Mouse (Mus musculus): Measurements from ENCODE around the gene Gpsm3. TPM values are rescaled to one million over a fixed set of nuclear protein-coding genes. Genes with fewer than 3 reads are reported as not detected.
"Not testable (repeated sequence)": the region's sequence is repeated elsewhere in the genome, so short reads cannot be mapped to it uniquely, and the experiment has no call there.

Gene Gpsm3
- 8.1 and 8.4 TPM in 2 replicates for polyA plus RNA-seq (2016; fragmentation: Nextera tagmentation; extraction: Ambion mirVana)

GRCm38 (mm10) chr17:34589681-34590101 lies at the start of gene Gpsm3:
Gene Gpsm3, plus strand, starts transcription at chr17:34589806.
- H3K4me1 ChIP-seq (replicated peaks): peaks cover 96% of the 10 kb centered on the region
- H3K4me3 ChIP-seq: peak within 1 kb of the TSS; percentile 87
- WGBS: 19% methylated on average over 7 of the region's 7 CpGs
- H3K36me3 ChIP-seq: peaks cover 11% of the 10 kb centered on the region
- H3K27me3 ChIP-seq (ENCODE audit: insufficient read depth, poor library complexity, severe bottlenecking): no peaks in the 10 kb centered on the region
- no peaks in the 10 kb centered on the region for H3K9me3 ChIP-seq
- H3K27ac ChIP-seq: peak within 1 kb of the TSS; percentile 99
- no peak for DNase-seq (ENCODE audit: low spot score)

DNA sequence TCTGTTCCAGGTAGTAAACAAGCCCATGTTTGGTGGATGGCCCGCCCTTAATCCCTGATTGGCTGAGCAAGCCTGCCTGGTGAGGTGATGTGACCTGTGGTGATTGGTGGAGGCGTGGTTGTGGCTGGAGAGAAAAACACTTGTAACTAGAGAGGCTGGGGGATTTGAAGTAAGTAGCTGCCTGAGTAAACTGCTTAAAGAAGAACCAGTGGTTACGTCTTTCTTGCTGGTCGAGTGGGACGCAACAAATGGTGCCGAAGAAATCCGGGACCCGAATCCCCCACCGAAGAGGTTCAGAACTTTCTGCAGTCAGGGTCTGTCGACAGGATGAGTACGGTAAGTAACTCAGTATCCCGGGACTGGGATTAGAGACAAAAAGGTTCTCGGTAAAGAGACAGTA lies 46.0 kb upstream of the Gpsm3 start:
- 94% methylated on average over 13 of the region's 13 CpGs for WGBS
- not testable (repeated sequence) for H3K27me3 ChIP-seq (ENCODE audit: insufficient read depth, poor library complexity, severe bottlenecking); H3K4me1 ChIP-seq (replicated peaks); H3K27ac ChIP-seq; DNase-seq (ENCODE audit: low spot score); H3K9me3 ChIP-seq; H3K4me3 ChIP-seq; H3K36me3 ChIP-seq

DNA sequence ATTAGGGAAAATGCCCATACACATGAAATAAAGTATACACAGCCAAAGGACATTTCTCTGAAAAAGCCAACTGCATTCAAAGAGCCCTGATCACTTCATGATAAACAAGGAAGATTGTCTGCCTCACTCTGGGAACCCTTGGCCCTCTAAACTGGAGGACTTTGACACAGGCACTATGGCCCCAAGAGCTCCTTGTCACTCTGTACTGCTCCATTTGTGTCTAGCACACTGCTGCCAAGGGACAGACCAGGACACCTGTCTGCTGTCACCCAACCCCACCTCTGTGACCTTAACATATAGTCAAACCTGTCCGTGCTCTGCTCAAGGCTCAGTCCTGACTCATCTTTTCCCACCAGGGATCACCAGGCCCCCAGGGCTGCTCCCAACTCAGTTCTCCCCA lies 42.8 kb upstream of the Gpsm3 start:
- H3K9me3 ChIP-seq: no peaks in the 10 kb centered on the region

GRCm38 (mm10) chr17:34547601-34548000 lies 42.0 kb upstream of the Gpsm3 start:
- H3K27me3 ChIP-seq (ENCODE audit: insufficient read depth, poor library complexity, severe bottlenecking): no peaks in the 10 kb centered on the region
- WGBS: 95% methylated on average over 4 of the region's 4 CpGs
- H3K9me3 ChIP-seq: no peaks in the 10 kb centered on the region
- no peak overlapping the region for H3K4me3 ChIP-seq
- no peak for DNase-seq (ENCODE audit: low spot score)
- no peaks in the 10 kb centered on the region for H3K4me1 ChIP-seq (replicated peaks)
- no peak overlapping the region for H3K27ac ChIP-seq
- no peaks in the 10 kb centered on the region for H3K36me3 ChIP-seq

More for the DNA sequence above, 42.8 kb upstream of the Gpsm3 start:
- Histone ChIP-seq H3K27ac (no peak overlapping the region), H3K4me1 (replicated peaks) (no peaks in the 10 kb centered on the region), H3K4me3 (no peak overlapping the region), H3K27me3 (ENCODE audit: insufficient read depth, poor library complexity, severe bottlenecking) (no peaks in the 10 kb centered on the region), H3K36me3 (no peaks in the 10 kb centered on the region)
- no peak for DNase-seq (ENCODE audit: low spot score)
- 91% methylated on average over 1 of the region's 1 CpGs for WGBS

DNA sequence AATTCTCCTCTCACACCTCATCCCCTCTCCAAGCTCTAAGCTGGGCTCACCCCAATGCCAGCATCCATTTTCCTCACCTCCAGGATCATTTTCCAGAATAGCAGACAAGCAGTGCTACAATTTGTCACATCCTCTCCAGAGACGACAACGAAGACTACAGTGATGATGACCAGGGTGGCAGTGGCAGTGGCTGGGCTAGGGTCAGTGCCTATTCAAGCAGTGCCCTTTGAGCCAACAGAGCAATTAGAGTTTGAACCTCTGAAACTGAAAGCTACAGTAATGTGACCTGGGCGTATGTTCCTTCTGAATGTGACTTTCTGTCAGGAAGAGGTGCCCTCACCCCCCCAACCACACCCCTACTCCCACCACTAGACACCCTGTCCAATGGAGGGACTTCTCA lies 40.5 kb upstream of the Gpsm3 start:
- H3K27ac ChIP-seq: no peak overlapping the region
- 90% methylated on average over 3 of the region's 3 CpGs for WGBS
- no peaks in the 10 kb centered on the region for H3K9me3 ChIP-seq

DNA sequence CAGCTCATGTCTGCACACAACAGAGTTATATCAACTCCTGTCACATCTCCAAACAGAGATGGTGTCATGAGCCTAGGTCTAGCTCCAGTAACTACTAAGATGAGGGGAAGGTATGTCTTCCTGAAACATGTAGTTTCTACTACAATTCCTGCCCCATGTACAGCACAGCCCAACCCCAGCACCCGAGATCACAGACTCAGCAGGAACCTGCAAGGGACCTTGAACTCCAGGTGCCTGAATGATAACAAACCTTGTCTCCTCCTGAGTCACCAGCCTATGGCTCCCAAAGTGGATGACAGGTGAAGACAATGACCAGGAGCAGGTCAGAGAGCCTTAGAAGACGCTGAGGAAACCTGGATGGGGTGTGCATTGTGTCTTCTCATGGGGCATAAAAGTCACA lies 39.8 kb upstream of the Gpsm3 start:
- H3K4me1 ChIP-seq (replicated peaks): no peaks in the 10 kb centered on the region
- no peak overlapping the region for H3K27ac ChIP-seq
- DNase-seq (ENCODE audit: low spot score): no peak
- H3K36me3 ChIP-seq: no peaks in the 10 kb centered on the region
- no peak overlapping the region for H3K4me3 ChIP-seq
- 81% methylated on average over 2 of the region's 2 CpGs for WGBS
- H3K27me3 ChIP-seq (ENCODE audit: insufficient read depth, poor library complexity, severe bottlenecking): no peaks in the 10 kb centered on the region
- H3K9me3 ChIP-seq: no peaks in the 10 kb centered on the region

More for the DNA sequence above, 40.5 kb upstream of the Gpsm3 start:
- no peak overlapping the region for H3K4me3 ChIP-seq
- H3K36me3 ChIP-seq: no peaks in the 10 kb centered on the region
- no peaks in the 10 kb centered on the region for H3K4me1 ChIP-seq (replicated peaks)
- H3K27me3 ChIP-seq (ENCODE audit: insufficient read depth, poor library complexity, severe bottlenecking): no peaks in the 10 kb centered on the region
- no peak for DNase-seq (ENCODE audit: low spot score)

DNA sequence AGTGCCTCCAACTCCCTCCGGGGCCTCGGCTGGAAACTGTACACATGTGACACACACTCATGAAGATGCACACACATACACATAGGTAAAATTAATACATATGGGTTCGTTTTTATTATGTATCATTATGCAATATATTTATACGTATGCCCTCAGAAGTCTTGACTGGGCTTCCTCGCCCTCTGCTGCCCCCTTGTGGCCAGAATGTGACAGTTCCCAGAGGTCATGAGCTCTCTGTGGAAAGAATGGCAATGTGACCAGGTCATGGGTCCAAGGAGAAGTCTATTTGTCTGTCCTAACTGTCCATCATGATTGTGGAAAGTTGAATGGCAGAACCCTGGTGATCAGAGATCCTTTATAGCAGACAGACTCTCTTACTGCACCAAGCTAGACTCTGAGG lies 34.1 kb upstream of the Gpsm3 start:
- Histone ChIP-seq H3K4me1 (replicated peaks) (no peaks in the 10 kb centered on the region), H3K4me3 (no peak overlapping the region), H3K27ac (no peak overlapping the region), H3K36me3 (no peaks in the 10 kb centered on the region), H3K9me3 (no peaks in the 10 kb centered on the region), H3K27me3 (ENCODE audit: insufficient read depth, poor library complexity, severe bottlenecking) (no peaks in the 10 kb centered on the region)
- peak; percentile 78 for DNase-seq (ENCODE audit: low spot score)
- WGBS: 25% methylated on average over 5 of the region's 5 CpGs

DNA sequence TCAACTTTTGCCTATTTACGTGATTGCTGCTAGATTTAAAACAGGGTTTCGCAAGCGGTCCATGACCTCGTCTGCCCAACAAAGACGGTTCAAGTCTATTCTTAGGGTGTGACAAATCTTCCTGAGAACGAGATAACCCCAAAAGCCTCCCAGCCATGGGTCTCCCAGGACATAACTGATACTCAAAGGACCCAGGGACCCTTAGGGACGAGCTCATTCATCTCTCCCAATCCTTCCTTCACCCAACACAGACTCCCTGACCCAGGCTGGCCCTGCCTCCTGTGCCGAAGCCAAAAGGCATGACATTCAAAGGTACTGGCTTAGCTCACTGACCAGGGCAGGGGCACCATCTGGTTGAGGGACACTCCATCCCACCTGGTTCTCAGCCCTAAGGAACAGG lies 33.2 kb upstream of the Gpsm3 start:
- H3K4me1 ChIP-seq (replicated peaks): peaks cover 5% of the 10 kb centered on the region; the same call in 1 of the 2 replicates
- H3K27me3 ChIP-seq (ENCODE audit: insufficient read depth, poor library complexity, severe bottlenecking): no peaks in the 10 kb centered on the region
- no peaks in the 10 kb centered on the region for H3K9me3 ChIP-seq
- no peaks in the 10 kb centered on the region for H3K36me3 ChIP-seq
- WGBS: 88% methylated on average over 8 of the region's 8 CpGs
- H3K27ac ChIP-seq: no peak overlapping the region
- no peak for DNase-seq (ENCODE audit: low spot score)
- no peak overlapping the region for H3K4me3 ChIP-seq

- no peak overlapping the region for H3K27ac ChIP-seq
- H3K4me1 ChIP-seq (replicated peaks): peaks cover 6% of the 10 kb centered on the region; the same call in 1 of the 2 replicates
- no peak for DNase-seq (ENCODE audit: low spot score)
- H3K36me3 ChIP-seq: no peaks in the 10 kb centered on the region
- no peaks in the 10 kb centered on the region for H3K9me3 ChIP-seq
- WGBS: 80% methylated on average over 11 of the region's 11 CpGs
- no peaks in the 10 kb centered on the region for H3K27me3 ChIP-seq (ENCODE audit: insufficient read depth, poor library complexity, severe bottlenecking)
- no peak overlapping the region for H3K4me3 ChIP-seq
Observed at GRCm38 (mm10) chr17:34557411-34557810, 32.2 kb upstream of the Gpsm3 start.

DNA sequence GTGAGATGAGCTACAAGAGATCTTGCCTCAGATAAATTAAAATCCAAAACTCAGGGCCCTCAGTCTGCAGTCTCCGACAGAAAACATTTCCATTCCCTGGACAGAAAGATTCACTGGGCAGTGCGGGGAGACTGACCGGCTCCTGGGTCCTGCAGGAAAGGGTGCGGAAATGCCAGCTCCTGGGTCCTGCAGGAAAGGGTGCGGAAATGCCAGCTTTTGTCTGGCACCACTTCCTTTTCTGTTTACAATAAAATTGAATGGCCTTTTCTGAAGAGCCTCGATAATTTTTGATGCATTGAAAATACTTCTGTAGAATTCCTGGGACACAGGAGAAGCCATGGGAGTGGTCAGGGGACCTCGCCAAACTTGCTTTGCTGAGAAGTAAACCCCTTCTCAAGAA lies 30.5 kb upstream of the Gpsm3 start:
- Histone ChIP-seq H3K36me3 (no peaks in the 10 kb centered on the region), H3K27ac (no peak overlapping the region), H3K4me1 (replicated peaks) (peaks cover 10% of the 10 kb centered on the region), H3K27me3 (ENCODE audit: insufficient read depth, poor library complexity, severe bottlenecking) (no peaks in the 10 kb centered on the region), H3K9me3 (no peaks in the 10 kb centered on the region), H3K4me3 (no peak overlapping the region)
- no peak for DNase-seq (ENCODE audit: low spot score)
- 90% methylated on average over 7 of the region's 7 CpGs for WGBS

DNA sequence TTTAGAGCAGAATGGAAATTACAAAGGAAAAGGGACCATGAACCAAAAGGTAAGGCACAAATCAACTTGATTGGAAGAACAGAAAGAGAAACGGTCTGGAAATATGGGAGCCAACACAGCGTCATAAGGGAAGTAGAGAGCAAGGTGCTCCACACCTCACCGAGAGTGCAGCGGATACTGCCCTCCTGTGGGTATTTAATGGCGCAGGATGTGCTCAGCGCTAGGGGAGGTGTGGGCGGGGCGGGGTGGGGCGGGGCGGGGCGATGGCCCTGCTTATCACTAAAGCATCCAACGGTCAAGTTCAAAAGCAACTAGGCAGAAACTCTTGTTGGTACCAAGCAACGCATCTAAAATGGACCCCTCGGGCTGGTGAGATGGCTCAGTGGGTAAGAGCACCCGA lies 29.7 kb upstream of the Gpsm3 start:
- WGBS: 27% methylated on average over 15 of the region's 15 CpGs
- Histone ChIP-seq H3K4me1 (replicated peaks) (peaks cover 18% of the 10 kb centered on the region), H3K36me3 (no peaks in the 10 kb centered on the region), H3K4me3 (no peak overlapping the region), H3K27me3 (ENCODE audit: insufficient read depth, poor library complexity, severe bottlenecking) (0 out of 2 replicates have a peak, but pooled peaks cover 2% of the 10 kb centered on the region), H3K9me3 (no peaks in the 10 kb centered on the region), H3K27ac (no peak overlapping the region)
- DNase-seq (ENCODE audit: low spot score): no peak

GRCm38 (mm10) chr17:34560438-34560837 lies 29.2 kb upstream of the Gpsm3 start:
- H3K27me3 ChIP-seq (ENCODE audit: insufficient read depth, poor library complexity, severe bottlenecking): 0 out of 2 replicates have a peak, but pooled peaks cover 4% of the 10 kb centered on the region
- WGBS: 92% methylated on average over 6 of the region's 6 CpGs
- H3K4me3 ChIP-seq: no peak overlapping the region
- DNase-seq (ENCODE audit: low spot score): no peak
- H3K27ac ChIP-seq: no peak overlapping the region
- no peaks in the 10 kb centered on the region for H3K9me3 ChIP-seq
- peaks cover 21% of the 10 kb centered on the region for H3K4me1 ChIP-seq (replicated peaks)
- H3K36me3 ChIP-seq: no peaks in the 10 kb centered on the region

DNA sequence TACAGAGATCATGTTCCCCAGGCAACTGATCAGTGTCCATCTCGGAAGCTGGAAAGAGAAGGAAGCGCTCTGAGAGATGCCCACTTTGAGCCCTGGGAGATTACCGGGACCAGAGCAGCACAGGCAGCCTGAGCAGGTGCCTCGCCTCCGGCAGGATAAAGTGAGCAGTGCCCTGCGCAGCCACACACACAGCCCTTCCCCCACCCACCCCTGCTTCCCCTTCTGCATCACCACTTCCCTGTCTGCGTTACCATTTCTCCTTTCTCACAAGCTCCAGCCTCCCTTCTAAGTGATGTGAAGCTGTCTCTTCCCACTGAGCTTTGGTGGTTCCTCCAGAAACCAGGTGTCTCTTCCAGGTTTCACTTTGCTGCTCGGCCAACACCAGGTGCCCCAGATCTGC lies 28.4 kb upstream of the Gpsm3 start:
- H3K27me3 ChIP-seq (ENCODE audit: insufficient read depth, poor library complexity, severe bottlenecking): 0 out of 2 replicates have a peak, but pooled peaks cover 4% of the 10 kb centered on the region
- no peak for DNase-seq (ENCODE audit: low spot score)
- peaks cover 21% of the 10 kb centered on the region for H3K4me1 ChIP-seq (replicated peaks)
- peak overlapping the region; percentile 56 for H3K27ac ChIP-seq
- 46% methylated on average over 8 of the region's 8 CpGs for WGBS
- no peak overlapping the region for H3K4me3 ChIP-seq
- H3K36me3 ChIP-seq: no peaks in the 10 kb centered on the region
- H3K9me3 ChIP-seq: no peaks in the 10 kb centered on the region

DNA sequence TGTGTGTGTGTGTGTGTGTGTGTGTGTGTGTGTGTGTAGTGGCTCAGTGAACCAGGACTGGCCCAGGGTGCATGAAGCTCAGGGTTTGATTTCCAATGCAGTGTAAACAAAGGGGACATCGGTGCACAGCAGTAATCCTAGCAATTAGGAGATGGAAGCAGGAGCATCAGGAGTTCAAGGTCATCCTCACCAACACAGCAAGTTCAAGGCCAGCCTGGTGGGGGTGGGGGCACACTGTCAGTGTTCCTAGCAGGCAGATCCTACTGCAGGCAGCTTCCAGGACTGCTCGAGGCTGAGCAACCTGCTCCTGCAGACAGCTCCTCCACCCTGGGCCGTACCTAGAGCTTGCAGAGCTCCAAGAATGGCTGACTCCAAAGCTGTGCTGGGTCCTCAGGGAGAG lies 27.0 kb upstream of the Gpsm3 start:
- Histone ChIP-seq H3K36me3 (no peaks in the 10 kb centered on the region), H3K4me1 (replicated peaks) (peaks cover 21% of the 10 kb centered on the region), H3K27me3 (ENCODE audit: insufficient read depth, poor library complexity, severe bottlenecking) (0 out of 2 replicates have a peak, but pooled peaks cover 9% of the 10 kb centered on the region), H3K9me3 (no peaks in the 10 kb centered on the region), H3K27ac (no peak overlapping the region), H3K4me3 (no peak overlapping the region)
- DNase-seq (ENCODE audit: low spot score): no peak
- WGBS: 70% methylated on average over 3 of the region's 3 CpGs
